Mouse (Mus musculus) heart, postnatal 0 days (tissue): Measurements from ENCODE around the gene Tmem129. TPM values are rescaled to one million over a fixed set of nuclear protein-coding genes. Genes with fewer than 3 reads are reported as not detected.

Experiments used
- ATAC-seq: fragments of 200-750 bp; cut with Nextera tagmentation; 2 replicates; pipeline ENCODE4 v1.8.0; 2017; ENCODE audit warnings: low read depth, moderate number of reproducible peaks, moderate library complexity; ENCODE audit not compliant: insufficient read depth
- DNase-seq: peaks from one replicate; pipeline ENCODE4 v3.0.0-alpha.2; 2016; ENCODE audit warnings: low spot score
- H3K27ac ChIP-seq: fragments of 300-500 bp; sonication (generic); 2 replicates; pipeline ENCODE4 v1.5.1; 2014; ENCODE audit warnings: low read depth, mild to moderate bottlenecking
- H3K27me3 ChIP-seq: fragments of 300-500 bp; sonication (generic); 2 replicates; pipeline ENCODE4 v1.6.1; 2014; ENCODE audit warnings: low read length, mixed read lengths; ENCODE audit not compliant: control insufficient read depth, insufficient read depth
- H3K36me3 ChIP-seq: fragments of 300-500 bp; sonication (generic); replicated peaks from 2 replicates; pipeline ENCODE4 v1.6.1; 2014; ENCODE audit warnings: low read length, mixed read lengths; ENCODE audit not compliant: control insufficient read depth, insufficient read depth
- H3K4me1 ChIP-seq: fragments of 300-500 bp; sonication (generic); 2 replicates; pipeline ENCODE4 v1.6.1; 2014; ENCODE audit warnings: antibody characterized with exemption; ENCODE audit not compliant: control insufficient read depth, insufficient read depth
- H3K4me2 ChIP-seq: fragments of 300-500 bp; sonication (generic); 2 replicates; pipeline ENCODE4 v1.6.1; 2014; ENCODE audit warnings: low read depth, mild to moderate bottlenecking, low read length, moderate library complexity
- H3K4me3 ChIP-seq: fragments of 300-500 bp; sonication (generic); 2 replicates; pipeline ENCODE4 v1.5.1; 2014; ENCODE audit warnings: low read depth, low read length
- H3K9ac ChIP-seq: fragments of 300-500 bp; sonication (generic); replicated peaks from 2 replicates; pipeline ENCODE4 v1.6.1; 2014; ENCODE audit warnings: low read depth, low read length, mixed read lengths
- H3K9me3 ChIP-seq: fragments of 300-500 bp; sonication (generic); replicated peaks from 2 replicates; pipeline ENCODE4 v1.6.1; 2016; ENCODE audit warnings: low read length; ENCODE audit not compliant: control insufficient read depth
- CTCF ChIP-seq: IDR thresholded peaks from 2 replicates; pipeline ENCODE4 v1.5.1; 2016; ENCODE audit warnings: antibody characterized with exemption, control low read depth, low read depth
- EP300 ChIP-seq: IDR thresholded peaks from 2 replicates; pipeline ENCODE4 v1.6.1; 2016; ENCODE audit warnings: antibody characterized with exemption, low read depth
- WGBS: fragments of 180-500 bp; shearing (Covaris S2); extraction: QIAGEN DNeasy Blood & Tissue Kit; methylation state at CpG from one replicate; pipeline ENCODE4 v1.1.7; 2014; 5-methylcytosine and 5-hydroxymethylcytosine counted together
- polyA plus RNA-seq: library from polyadenylated mRNA; unstranded; fragments of >200 nt; fragmentation: Nextera tagmentation; extraction: Ambion mirVana; gene quantifications from 2 replicates; pipeline ENCODE4 v1.2.1, GENCODE M21; 2015
- total RNA-seq: library from RNA; depleted of rRNA; stranded (reverse); fragments of >200 nt; gene quantifications from 2 replicates; pipeline ENCODE4 v1.2.3, GENCODE M21; 2014; ENCODE audit warnings: low replicate concordance; rRNA removed

Tmem129 gene
- total RNA-seq (21.7 and 57.9 TPM in 2 replicates), polyA plus RNA-seq (23.8 and 27.0 TPM in 2 replicates)

- H3K4me1 ChIP-seq: peaks cover 19% of the 10 kb centered on the region
- peak; percentile 93 for TF ChIP-seq EP300
- no peak for TF ChIP-seq CTCF
These were observed at the start of gene Tmem129, which contains the start of gene Tacc3 for GRCm38 (mm10) chr5:33657787-33658663. Tmem129 (minus strand) TSS chr5:33658416. Tacc3 (plus strand) TSS chr5:33658128.

GRCm38 (mm10) chr5:33707163-33707562 lies 48.9 kb upstream of the Tmem129 start:
- Histone ChIP-seq H3K27ac (no peak overlapping the region), H3K4me3 (no peak overlapping the region), H3K4me2 (no peak overlapping the region), H3K36me3 (no peaks in the 10 kb centered on the region), H3K4me1 (peaks cover 11% of the 10 kb centered on the region; the same call in 1 of the 2 replicates), H3K9ac (no peak overlapping the region), H3K9me3 (no peaks in the 10 kb centered on the region), H3K27me3 (no peaks in the 10 kb centered on the region)
- DNase-seq (no peak), ATAC-seq (no peak)
- WGBS: 28% methylated on average over 4 of the region's 4 CpGs
- TF ChIP-seq EP300 (no peak), CTCF (no peak)

More at GRCm38 (mm10) chr5:33657787-33658663, at the start of gene Tmem129, which contains the start of gene Tacc3:
- Histone ChIP-seq H3K4me3 (peak within 1 kb of the TSS; percentile 80), H3K4me2 (peak within 1 kb of the TSS; percentile 86), H3K9me3 (no peaks in the 10 kb centered on the region), H3K27ac (peak within 1 kb of the TSS; percentile 98), H3K36me3 (peaks cover 41% of the 10 kb centered on the region), H3K27me3 (no peaks in the 10 kb centered on the region), H3K9ac (peak within 1 kb of the TSS; percentile 74)
- ATAC-seq (peak; percentile 96), DNase-seq (peak; percentile 100)
- under 1% methylated on average over 60 of the region's 60 CpGs for WGBS

- TF ChIP-seq CTCF: no peak
- TF ChIP-seq EP300: no peak
- 100% methylated on average over 1 of the region's 1 CpGs for WGBS
- ATAC-seq (no peak), DNase-seq (no peak)
- Histone ChIP-seq H3K4me2 (no peak overlapping the region), H3K9ac (no peak overlapping the region), H3K27me3 (peaks cover 2% of the 10 kb centered on the region; the same call in 1 of the 2 replicates), H3K4me1 (peaks cover 11% of the 10 kb centered on the region; the same call in 1 of the 2 replicates), H3K36me3 (no peaks in the 10 kb centered on the region), H3K27ac (no peak overlapping the region), H3K4me3 (no peak overlapping the region), H3K9me3 (no peaks in the 10 kb centered on the region)
These were observed 48.1 kb upstream of the Tmem129 start for GRCm38 (mm10) chr5:33706350-33706629.

GRCm38 (mm10) chr5:33705612-33706349 lies 47.6 kb upstream of the Tmem129 start:
- no peak overlapping the region for H3K4me2 ChIP-seq

GRCm38 (mm10) chr5:33704945-33705611 lies 46.9 kb upstream of the Tmem129 start:
- H3K9ac ChIP-seq: no peak overlapping the region
- DNase-seq (no peak), ATAC-seq (no peak)
- H3K27ac ChIP-seq: no peak overlapping the region
- H3K4me2 ChIP-seq: no peak overlapping the region
- peaks cover 13% of the 10 kb centered on the region; the same call in 1 of the 2 replicates for H3K4me1 ChIP-seq
- TF ChIP-seq CTCF (no peak), EP300 (no peak)
- peaks cover 8% of the 10 kb centered on the region; the same call in 1 of the 2 replicates for H3K27me3 ChIP-seq
- WGBS: 22% methylated on average over 11 of the region's 11 CpGs
- H3K36me3 ChIP-seq: no peaks in the 10 kb centered on the region
- H3K4me3 ChIP-seq: no peak overlapping the region
- no peaks in the 10 kb centered on the region for H3K9me3 ChIP-seq

More at GRCm38 (mm10) chr5:33705612-33706349, 47.6 kb upstream of the Tmem129 start:
- ATAC-seq (no peak), DNase-seq (no peak)
- Histone ChIP-seq H3K9me3 (no peaks in the 10 kb centered on the region), H3K4me3 (no peak overlapping the region), H3K27me3 (peaks cover 7% of the 10 kb centered on the region; the same call in 1 of the 2 replicates), H3K9ac (no peak overlapping the region), H3K27ac (no peak overlapping the region), H3K4me1 (peaks cover 11% of the 10 kb centered on the region; the same call in 1 of the 2 replicates), H3K36me3 (no peaks in the 10 kb centered on the region)
- WGBS: 41% methylated on average over 9 of the region's 9 CpGs
- no peak for TF ChIP-seq EP300
- no peak for TF ChIP-seq CTCF
